Mouse (Mus musculus) c-Kit-positive CD71-positive TER-119-negative erythroid progenitor cells, embryonic 14.5 days (primary cell): ENCODE data around the gene 4930486L24Rik.
"Not testable (repeated sequence)": the region's sequence is repeated elsewhere in the genome, so short reads cannot be mapped to it uniquely, and the experiment has no call there.

Experiments used
- DNase-seq: peaks from one replicate; pipeline ENCODE4 v3.0.0-alpha.2; 2013; ENCODE audit warnings: low read depth

The 4930486L24Rik gene

GRCm38 (mm10) chr13:60864281-60864680, at the start of gene 4930486L24Rik:
Gene 4930486L24Rik, minus strand, starts transcription at chr13:60864475.
- no peak for DNase-seq

DNA sequence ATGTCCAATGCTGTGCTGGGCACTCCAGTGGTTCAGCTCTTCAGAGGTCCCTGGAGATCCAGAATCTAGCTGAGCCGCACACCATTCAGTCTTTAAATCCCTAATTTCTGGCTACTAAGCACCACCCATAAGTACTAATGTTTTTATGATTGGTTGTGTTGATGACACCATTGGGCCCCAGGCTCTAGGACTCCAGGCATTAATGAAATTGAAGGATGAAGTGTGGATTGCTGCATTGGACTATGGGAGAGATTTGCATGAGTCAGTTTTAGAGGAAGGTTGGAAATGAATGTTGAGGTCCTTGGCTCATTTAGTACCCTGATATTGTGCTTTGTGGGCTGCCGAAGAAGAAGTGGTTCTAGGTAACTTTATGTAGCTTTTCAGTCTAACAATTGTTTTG, 40.5 kb upstream of the 4930486L24Rik start, which contains the start of gene Tpbpb:
TSS of gene Tpbpb (minus strand) at position 101 of the 400 bp plus-strand sequence.
- DNase-seq: not testable (repeated sequence)

GRCm38 (mm10) chr13:60897328-60897727, 33.1 kb upstream of the 4930486L24Rik start, which contains the start of gene Ctla2b:
Gene Ctla2b, minus strand, starts transcription at chr13:60897447.
- DNase-seq: no peak

GRCm38 (mm10) chr13:60896794-60897193, 32.5 kb upstream of the 4930486L24Rik start, which contains the start of gene Gm49392:
Gene Gm49392, minus strand, starts transcription at chr13:60896894.
- DNase-seq: not testable (repeated sequence)

DNA sequence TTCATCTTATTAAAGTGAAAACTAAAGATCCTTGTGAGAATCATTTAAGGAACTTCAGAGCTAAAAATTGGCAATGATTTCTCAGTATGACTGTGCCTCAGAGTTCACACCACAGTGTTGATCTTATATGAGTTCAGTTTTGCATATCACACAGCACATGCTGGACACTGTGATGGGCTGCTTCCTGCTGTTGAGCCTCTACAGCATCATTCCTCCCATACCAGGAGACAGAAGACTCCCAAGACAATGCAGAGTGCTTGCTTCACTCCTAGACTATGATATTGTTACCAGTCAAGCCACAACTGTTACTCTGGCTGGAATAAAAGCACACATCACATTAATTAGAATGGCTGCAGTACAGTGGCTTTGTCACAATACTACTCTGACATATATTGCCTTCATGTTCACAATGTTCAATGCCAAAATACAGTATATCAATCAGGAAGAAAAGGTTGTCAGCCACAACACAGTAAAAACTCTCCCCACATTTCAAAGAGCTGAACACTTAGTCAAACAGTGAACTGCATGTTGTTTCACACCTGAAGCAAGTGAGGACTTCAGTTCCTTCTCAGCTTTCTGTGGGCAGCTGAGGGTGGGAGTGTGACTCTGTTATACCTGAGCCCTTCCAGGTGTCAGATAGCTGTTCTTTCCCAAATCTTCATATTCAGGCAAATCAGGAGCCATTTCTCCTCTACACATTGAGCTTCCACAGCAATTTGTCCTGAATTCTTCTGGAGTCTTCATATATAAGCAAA, 31.3 kb upstream of the 4930486L24Rik start:
- DNase-seq: no peak

- no peak for DNase-seq
Measured at GRCm38 (mm10) chr13:60892301-60892700, 28.0 kb upstream of the 4930486L24Rik start.

- DNase-seq: no peak
Measured at GRCm38 (mm10) chr13:60848241-60849120, 15.8 kb downstream of the 4930486L24Rik start.

DNA sequence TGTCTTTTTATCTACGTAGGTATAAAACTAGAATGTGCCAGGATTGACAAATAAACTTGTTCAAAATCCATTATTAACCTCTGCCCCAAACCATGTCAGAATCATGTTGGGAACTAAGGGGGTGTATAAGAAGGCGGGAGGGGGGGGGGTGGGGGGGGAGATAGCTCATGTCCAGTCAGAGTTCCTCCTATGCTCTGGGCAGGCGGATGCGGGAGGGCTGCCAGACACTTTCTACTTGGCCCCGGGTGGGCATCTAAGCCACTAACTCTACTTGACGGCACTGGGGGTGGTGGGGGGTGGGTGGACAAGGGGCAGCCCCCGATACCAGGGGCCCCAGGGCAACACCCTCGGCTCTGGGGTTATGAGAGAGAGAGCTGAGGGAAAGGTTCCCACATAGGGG, 21.1 kb downstream of the 4930486L24Rik start:
- no peak for DNase-seq

DNA sequence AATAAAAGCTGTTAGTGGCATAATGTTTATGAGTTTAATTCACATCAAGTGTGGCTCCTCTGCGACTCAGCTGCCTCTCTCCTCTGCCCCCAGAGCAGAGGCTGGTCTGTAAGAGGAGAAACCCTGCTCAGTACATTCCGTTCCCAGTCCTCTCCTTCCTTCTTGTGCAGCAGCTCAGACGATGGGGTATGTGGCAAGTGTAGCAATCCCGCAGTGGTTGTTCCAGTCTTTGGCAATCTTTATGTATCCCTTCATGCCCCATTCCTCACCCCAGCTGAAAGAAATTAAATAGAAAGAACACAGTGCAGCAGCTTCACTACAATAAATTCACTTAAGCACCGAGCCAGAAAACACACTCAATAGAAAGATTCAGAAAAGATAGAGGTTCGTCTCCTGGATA, 21.6 kb downstream of the 4930486L24Rik start:
- no peak for DNase-seq

DNA sequence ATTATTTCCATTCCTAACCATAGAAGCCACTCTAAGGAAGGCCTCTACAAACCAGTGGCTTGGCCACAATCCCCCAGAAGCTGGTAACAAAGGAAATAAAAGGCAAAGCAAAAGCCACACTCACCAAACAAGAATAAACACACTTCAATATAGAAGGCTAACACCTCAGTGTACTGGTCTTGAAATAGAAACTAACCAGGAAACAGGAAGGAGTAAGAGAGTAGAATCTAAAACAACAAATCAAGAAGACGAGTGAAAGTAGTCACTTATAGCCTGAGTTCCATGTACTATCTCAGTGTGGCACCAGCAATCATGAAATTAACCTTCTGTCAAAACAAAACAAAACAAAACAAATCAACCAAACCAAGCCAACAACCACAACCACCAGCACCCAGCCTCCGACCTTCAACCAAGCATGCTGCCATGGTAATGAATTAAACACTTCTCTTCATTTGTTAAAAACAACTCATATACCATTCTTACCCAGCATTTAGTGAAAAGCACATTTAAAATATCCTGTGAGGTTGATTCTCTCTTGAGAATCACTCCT, 24.8 kb downstream of the 4930486L24Rik start:
- DNase-seq: no peak

- DNase-seq: no peak
Measured at GRCm38 (mm10) chr13:60826052-60826451, 38.2 kb downstream of the 4930486L24Rik start.

GRCm38 (mm10) chr13:60820486-60821175, 43.6 kb downstream of the 4930486L24Rik start:
- DNase-seq: no peak

- peak; percentile 7 for DNase-seq
Measured at GRCm38 (mm10) chr13:60819469-60819868, 44.8 kb downstream of the 4930486L24Rik start.

GRCm38 (mm10) chr13:60813722-60814121, 50.6 kb downstream of the 4930486L24Rik start:
- no peak for DNase-seq

DNA sequence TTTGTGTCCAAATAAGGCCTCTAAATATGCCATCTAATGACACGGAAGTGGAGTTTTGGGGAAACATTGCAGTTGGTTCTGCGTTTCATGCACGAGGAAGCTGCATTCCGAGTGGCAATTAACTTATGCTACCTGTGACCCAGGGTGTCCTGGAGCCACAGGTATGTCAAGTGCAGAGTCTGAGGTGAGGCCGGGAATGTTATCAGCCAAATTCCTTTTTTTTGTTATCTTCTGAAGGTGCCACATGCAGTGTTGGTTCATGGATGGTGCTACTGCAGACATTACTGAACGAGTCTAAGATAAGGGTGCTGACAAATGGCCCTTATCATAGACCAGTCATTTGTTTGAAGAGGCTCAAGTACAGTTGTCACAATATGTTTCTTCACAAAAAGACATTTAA, 51.5 kb downstream of the 4930486L24Rik start:
- DNase-seq: no peak

GRCm38 (mm10) chr13:60809690-60810089, 54.6 kb downstream of the 4930486L24Rik start:
- no peak for DNase-seq

- DNase-seq: no peak
Measured at GRCm38 (mm10) chr13:60802749-60803148, 61.5 kb downstream of the 4930486L24Rik start, which contains the start of gene Ctsll3. Gene Ctsll3, minus strand, starts transcription at chr13:60802849.
